Mouse (Mus musculus) macrophage (primary cell): Measurements from ENCODE around the gene Rasl2-9. TPM values are rescaled to one million over a fixed set of nuclear protein-coding genes. Genes with fewer than 3 reads are reported as not detected.

Source experiments
- polyA plus RNA-seq: library from polyadenylated mRNA; stranded (reverse); fragments of 250-400 nt; gene quantifications from 3 replicates; pipeline ENCODE4 v1.2.4, GENCODE M21; 2018; ENCODE audit warnings: inconsistent platforms

Gene Rasl2-9
- polyA plus RNA-seq, 1 experiment from 2014 or later = 0.40 TPM

Other genes starting within 250 kb of the Rasl2-9 start
- 9.6 to 13.3 TPM (median 13.0 TPM) in 3 replicates for gene Isoc2a, start 248.8 kb downstream of the Rasl2-9 start, polyA plus RNA-seq
- gene Gm36210, start 219.4 kb downstream of the Rasl2-9 start, polyA plus RNA-seq = not detected in 3 replicates
- 3.1 to 5.6 TPM (median 4.4 TPM) in 3 replicates for gene Zfp628, start 210.7 kb downstream of the Rasl2-9 start, polyA plus RNA-seq
- 0.15 to 1.1 TPM (median 0.17 TPM) in 3 replicates for gene Nat14, start 203.9 kb downstream of the Rasl2-9 start, polyA plus RNA-seq
- gene Ssc5d, start 200.2 kb downstream of the Rasl2-9 start, polyA plus RNA-seq = 0.13 to 0.33 TPM (median 0.28 TPM) in 3 replicates
- 0.36 to 1.8 TPM (median 1.1 TPM) in 3 replicates for gene Sbk2, start 161.5 kb downstream of the Rasl2-9 start, polyA plus RNA-seq
- not detected in 3 replicates for gene Sbk3, start 154.8 kb downstream of the Rasl2-9 start, polyA plus RNA-seq
- 4.3 to 9.9 TPM (median 7.3 TPM) in 3 replicates for gene Zfp579, start 129.8 kb downstream of the Rasl2-9 start, polyA plus RNA-seq
- gene Zfp524, start 111.5 kb downstream of the Rasl2-9 start, polyA plus RNA-seq = 13.7 to 24.6 TPM (median 14.3 TPM) in 3 replicates
- 16.5 to 21.5 TPM (median 18.2 TPM) in 3 replicates for gene Fiz1, start 111.3 kb downstream of the Rasl2-9 start, polyA plus RNA-seq
- not detected in 3 replicates for gene Gm44973, start 110.5 kb downstream of the Rasl2-9 start, polyA plus RNA-seq
- 11.9 to 13.8 TPM (median 12.4 TPM) in 3 replicates for gene Zfp865, start 105.6 kb downstream of the Rasl2-9 start, polyA plus RNA-seq
- gene Ccdc106, start 105.4 kb downstream of the Rasl2-9 start, polyA plus RNA-seq = 0.28 to 1.1 TPM (median 0.37 TPM) in 3 replicates
- gene 4632433K11Rik, start 91.8 kb downstream of the Rasl2-9 start, polyA plus RNA-seq = 0.25 to 0.76 TPM in 2 of 3 replicates, not detected in the other
- 1.8 to 2.2 TPM (median 1.8 TPM) in 3 replicates for gene Zfp784, start 87.5 kb downstream of the Rasl2-9 start, polyA plus RNA-seq
- gene Zfp580, start 74.4 kb downstream of the Rasl2-9 start, polyA plus RNA-seq = 2.0 TPM in 3 replicates
- gene U2af2, start 63.8 kb downstream of the Rasl2-9 start, polyA plus RNA-seq = 93.4 to 180 TPM (median 101 TPM) in 3 replicates
- 84.6 to 130 TPM (median 119 TPM) in 3 replicates for gene Epn1, start 45.7 kb downstream of the Rasl2-9 start, polyA plus RNA-seq
- gene Rfpl4, start 9.0 kb downstream of the Rasl2-9 start, polyA plus RNA-seq = not detected in 3 replicates
- not detected in 3 replicates for gene Vmn1r55, start 23.7 kb upstream of the Rasl2-9 start, polyA plus RNA-seq
- gene Vmn1r56, start 70.8 kb upstream of the Rasl2-9 start, polyA plus RNA-seq = not detected in 3 replicates
- not detected in 3 replicates for gene Vmn1r57, start 92.5 kb upstream of the Rasl2-9 start, polyA plus RNA-seq
- gene Gm5065, start 224.6 kb upstream of the Rasl2-9 start, polyA plus RNA-seq = not detected in 3 replicates
- gene Nlrp2, start 225.1 kb upstream of the Rasl2-9 start, polyA plus RNA-seq = not detected in 3 replicates